Mouse (Mus musculus): ENCODE measurements around the gene AC129217.1. TPM values are rescaled to one million over a fixed set of nuclear protein-coding genes. Genes with fewer than 3 reads are reported as not detected.

The AC129217.1 gene
- polyA plus RNA-seq (2016; fragmentation: Nextera tagmentation; extraction: Ambion mirVana) = not detected in 2 replicates

- Histone ChIP-seq H3K27ac (no peak within 1 kb of the TSS), H3K9me3 (no peaks in the 10 kb centered on the region), H3K36me3 (replicated peaks) (peaks cover 100% of the 10 kb centered on the region), H3K4me1 (no peaks in the 10 kb centered on the region), H3K4me3 (no peak within 1 kb of the TSS), H3K27me3 (ENCODE audit: poor library complexity, severe bottlenecking) (no peaks in the 10 kb centered on the region)
- 96% methylated on average over 8 of the region's 8 CpGs for WGBS
- no peak for DNase-seq (ENCODE audit: extremely low spot score, low spot score)
These were observed at the start of gene AC129217.1 for GRCm38 (mm10) chr19:8829660-8830059. Gene AC129217.1, plus strand, starts transcription at chr19:8829773.

DNA sequence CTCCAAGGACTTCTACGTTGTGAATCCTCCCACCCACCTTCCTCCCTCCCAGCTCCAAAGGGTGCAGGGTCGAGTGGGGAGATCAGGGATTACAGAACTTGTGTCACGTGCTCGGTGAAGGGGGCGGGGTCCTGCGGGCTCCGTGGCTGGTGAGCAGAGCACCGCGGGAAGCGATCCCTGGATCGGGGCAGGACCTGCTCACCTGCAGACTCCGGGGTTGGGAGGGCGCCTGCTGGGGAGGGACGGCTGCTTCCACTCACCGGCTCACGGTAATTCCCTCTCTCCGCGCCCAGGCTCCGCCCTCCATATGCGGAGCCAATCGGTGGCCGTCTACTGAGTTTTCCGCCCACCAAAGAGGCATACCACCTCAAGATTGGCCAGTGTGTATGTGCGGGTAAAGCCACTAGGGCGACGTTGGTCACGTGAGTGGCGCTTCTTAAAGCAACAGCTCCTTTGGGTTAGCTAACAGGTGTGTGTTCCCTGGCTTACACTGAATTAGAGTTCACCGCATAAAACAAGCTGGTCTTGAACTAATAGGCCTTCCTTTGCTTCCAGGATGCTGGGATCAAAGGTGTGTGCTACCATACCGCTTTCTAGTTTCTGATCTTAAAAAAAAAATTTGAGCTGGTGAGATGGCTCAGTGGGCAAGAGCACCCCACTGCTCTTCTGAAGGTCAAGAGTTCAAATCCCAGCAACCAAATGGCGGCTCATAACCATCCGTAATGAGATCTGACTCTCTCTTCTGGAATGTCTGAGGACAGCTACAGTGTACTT, 43.4 kb upstream of the AC129217.1 start, which contains the start of gene Taf6l:
Gene Taf6l (minus strand): TSS at position 410 of the 774 bp plus-strand sequence.
- no peaks in the 10 kb centered on the region for H3K27me3 ChIP-seq (ENCODE audit: poor library complexity, severe bottlenecking)
- H3K27ac ChIP-seq = peak within 1 kb of the TSS; percentile 89
- H3K36me3 ChIP-seq (replicated peaks) = peaks cover 43% of the 10 kb centered on the region
- 1% methylated on average over 32 of the region's 32 CpGs for WGBS
- H3K4me3 ChIP-seq = peak within 1 kb of the TSS; percentile 73
- no peaks in the 10 kb centered on the region for H3K9me3 ChIP-seq
- DNase-seq (ENCODE audit: extremely low spot score, low spot score) = peak; percentile 90
- H3K4me1 ChIP-seq = peaks cover 25% of the 10 kb centered on the region

DNA sequence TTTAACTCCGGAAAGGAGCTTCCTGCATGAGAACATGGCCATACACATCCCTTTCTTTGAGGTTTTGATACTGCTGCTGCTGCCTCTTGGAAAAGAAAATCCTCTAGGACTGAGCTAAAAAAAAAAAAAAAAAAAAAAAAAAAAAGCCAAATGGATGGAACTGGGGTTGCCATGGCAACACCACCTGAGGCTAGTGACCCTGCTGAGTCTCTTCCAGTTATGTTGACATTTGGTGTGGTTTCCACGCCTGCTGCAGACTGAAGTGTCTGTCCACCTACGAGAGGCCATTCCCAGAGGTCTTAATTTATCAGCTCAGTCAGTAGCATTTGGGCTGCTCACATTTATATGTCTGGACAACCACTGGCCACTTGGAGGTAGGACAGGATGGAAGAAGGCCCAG, 41.1 kb upstream of the AC129217.1 start:
- Histone ChIP-seq H3K27ac (peak overlapping the region; percentile 40; the same call in 1 of the 2 replicates), H3K4me1 (peaks cover 25% of the 10 kb centered on the region), H3K4me3 (no peak overlapping the region), H3K9me3 (no peaks in the 10 kb centered on the region), H3K36me3 (replicated peaks) (peaks cover 40% of the 10 kb centered on the region), H3K27me3 (ENCODE audit: poor library complexity, severe bottlenecking) (no peaks in the 10 kb centered on the region)
- WGBS = 21% methylated on average over 3 of the region's 3 CpGs
- peak; percentile 21 for DNase-seq (ENCODE audit: extremely low spot score, low spot score)

GRCm38 (mm10) chr19:8789171-8789570, 40.4 kb upstream of the AC129217.1 start:
- peaks cover 40% of the 10 kb centered on the region for H3K36me3 ChIP-seq (replicated peaks)
- no peak for DNase-seq (ENCODE audit: extremely low spot score, low spot score)
- peak overlapping the region; percentile 40; the same call in 1 of the 2 replicates for H3K27ac ChIP-seq
- 61% methylated on average over 1 of the region's 1 CpGs for WGBS
- H3K4me1 ChIP-seq = peaks cover 25% of the 10 kb centered on the region
- H3K27me3 ChIP-seq (ENCODE audit: poor library complexity, severe bottlenecking) = no peaks in the 10 kb centered on the region
- H3K9me3 ChIP-seq = no peaks in the 10 kb centered on the region
- H3K4me3 ChIP-seq = no peak overlapping the region

GRCm38 (mm10) chr19:8790171-8790570, 39.4 kb upstream of the AC129217.1 start:
- no peak overlapping the region for H3K27ac ChIP-seq
- H3K4me1 ChIP-seq = peaks cover 22% of the 10 kb centered on the region
- H3K27me3 ChIP-seq (ENCODE audit: poor library complexity, severe bottlenecking) = no peaks in the 10 kb centered on the region
- no peak for DNase-seq (ENCODE audit: extremely low spot score, low spot score)
- H3K9me3 ChIP-seq = no peaks in the 10 kb centered on the region
- no peak overlapping the region for H3K4me3 ChIP-seq
- peaks cover 44% of the 10 kb centered on the region for H3K36me3 ChIP-seq (replicated peaks)
- 88% methylated on average over 7 of the region's 7 CpGs for WGBS

DNA sequence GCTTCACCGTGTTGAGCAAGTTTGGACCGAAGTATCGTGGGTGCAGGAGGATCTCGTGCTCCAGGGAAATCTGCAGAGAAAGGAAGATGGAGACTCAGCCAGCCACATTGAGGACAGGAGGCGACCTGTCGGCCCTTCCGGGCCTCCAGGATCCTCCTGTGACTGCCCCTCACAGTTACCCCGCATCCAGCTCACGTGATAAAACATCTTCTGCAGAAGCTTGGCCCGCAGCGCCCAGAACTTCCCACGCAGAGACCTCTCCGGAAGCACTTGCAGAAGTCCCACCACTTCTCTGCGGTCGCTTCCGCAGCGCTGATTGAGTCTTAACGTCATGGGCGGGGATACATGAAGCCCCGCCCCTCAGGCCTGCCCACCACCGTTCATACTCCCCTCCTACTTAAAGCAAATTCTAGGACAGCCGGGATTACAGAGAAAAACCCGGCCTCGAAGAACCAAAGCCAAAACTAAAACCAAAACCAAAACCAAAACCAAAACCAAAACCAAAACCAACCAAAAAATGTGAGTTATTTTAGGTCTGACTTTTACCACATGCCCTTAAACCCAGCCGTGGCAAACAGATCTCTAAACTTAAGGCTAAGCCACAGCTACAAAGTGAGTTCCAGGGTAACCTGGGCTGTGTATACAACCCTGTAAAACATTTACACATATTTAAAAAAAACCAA, 31.2 kb upstream of the AC129217.1 start, which contains the start of gene Polr2g:
Gene Polr2g (minus strand): TSS at position 314 of the 683 bp plus-strand sequence.
- Histone ChIP-seq H3K4me1 (peaks cover 27% of the 10 kb centered on the region), H3K4me3 (peak within 1 kb of the TSS; percentile 76), H3K27ac (peak within 1 kb of the TSS; percentile 87), H3K9me3 (no peaks in the 10 kb centered on the region), H3K27me3 (ENCODE audit: poor library complexity, severe bottlenecking) (no peaks in the 10 kb centered on the region), H3K36me3 (replicated peaks) (peaks cover 35% of the 10 kb centered on the region)
- peak; percentile 85 for DNase-seq (ENCODE audit: extremely low spot score, low spot score)
- WGBS = 2% methylated on average over 25 of the region's 25 CpGs

GRCm38 (mm10) chr19:8798947-8799315, 30.6 kb upstream of the AC129217.1 start:
- DNase-seq (ENCODE audit: extremely low spot score, low spot score) = no peak
- Histone ChIP-seq H3K36me3 (replicated peaks) (peaks cover 35% of the 10 kb centered on the region), H3K4me3 (peak overlapping the region; percentile 76), H3K4me1 (peaks cover 32% of the 10 kb centered on the region), H3K27ac (no peak overlapping the region), H3K27me3 (ENCODE audit: poor library complexity, severe bottlenecking) (no peaks in the 10 kb centered on the region), H3K9me3 (no peaks in the 10 kb centered on the region)

- WGBS = under 1% methylated on average over 30 of the region's 30 CpGs
- Histone ChIP-seq H3K4me3 (peak within 1 kb of the TSS; percentile 65), H3K4me1 (peaks cover 28% of the 10 kb centered on the region), H3K27ac (peak within 1 kb of the TSS; percentile 90), H3K9me3 (no peaks in the 10 kb centered on the region), H3K27me3 (ENCODE audit: poor library complexity, severe bottlenecking) (no peaks in the 10 kb centered on the region), H3K36me3 (replicated peaks) (peaks cover 42% of the 10 kb centered on the region)
- DNase-seq (ENCODE audit: extremely low spot score, low spot score) = peak; percentile 96
These were observed 27.3 kb upstream of the AC129217.1 start, which contains the start of gene Zbtb3 for GRCm38 (mm10) chr19:8802130-8802821. Gene Zbtb3, plus strand, starts transcription at chr19:8802555.

DNA sequence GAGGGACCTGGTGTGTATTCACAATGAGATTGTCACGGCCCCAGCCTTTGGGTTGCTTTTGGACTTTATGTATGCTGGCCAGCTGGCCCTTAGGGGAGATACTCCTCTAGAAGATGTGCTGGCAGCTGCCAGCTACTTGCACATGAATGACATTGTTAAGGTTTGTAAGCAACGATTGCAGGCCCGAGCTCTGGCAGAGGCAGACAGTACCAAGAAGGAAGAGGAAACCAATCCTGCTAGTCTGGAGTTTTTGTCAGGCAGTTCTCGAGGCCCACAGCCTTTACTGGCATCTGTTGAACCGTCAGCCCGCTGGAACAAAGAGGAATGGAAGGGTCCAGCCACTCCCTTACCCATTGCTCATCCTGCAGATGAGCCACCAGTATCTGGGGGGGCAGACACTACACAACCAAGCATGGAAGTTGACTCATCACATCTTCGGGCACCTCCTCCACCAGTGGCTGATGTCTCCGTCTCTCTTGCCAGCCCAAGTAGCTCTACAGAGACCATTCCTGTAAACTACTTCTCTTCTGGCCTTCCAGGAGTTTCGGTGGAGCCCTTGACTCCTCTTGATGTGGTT, 26.3 kb upstream of the AC129217.1 start:
- peak overlapping the region; percentile 90 for H3K27ac ChIP-seq
- H3K9me3 ChIP-seq = no peaks in the 10 kb centered on the region

GRCm38 (mm10) chr19:8803879-8804660, 25.5 kb upstream of the AC129217.1 start:
- H3K27me3 ChIP-seq (ENCODE audit: poor library complexity, severe bottlenecking) = no peaks in the 10 kb centered on the region
- no peak for DNase-seq (ENCODE audit: extremely low spot score, low spot score)
- WGBS = 90% methylated on average over 11 of the region's 11 CpGs
- H3K9me3 ChIP-seq = no peaks in the 10 kb centered on the region
- H3K36me3 ChIP-seq (replicated peaks) = peaks cover 59% of the 10 kb centered on the region
- H3K4me1 ChIP-seq = peaks cover 21% of the 10 kb centered on the region
- peak overlapping the region; percentile 65; the same call in 1 of the 2 replicates for H3K4me3 ChIP-seq
- H3K27ac ChIP-seq = 0 out of 2 replicates have a peak overlapping the region, but pooled peaks have one; percentile 90

More for the DNA sequence above, 26.3 kb upstream of the AC129217.1 start:
- 94% methylated on average over 9 of the region's 9 CpGs for WGBS
- Histone ChIP-seq H3K27me3 (ENCODE audit: poor library complexity, severe bottlenecking) (no peaks in the 10 kb centered on the region), H3K4me3 (peak overlapping the region; percentile 65), H3K36me3 (replicated peaks) (peaks cover 52% of the 10 kb centered on the region), H3K4me1 (peaks cover 21% of the 10 kb centered on the region)
- DNase-seq (ENCODE audit: extremely low spot score, low spot score) = no peak

GRCm38 (mm10) chr19:8806810-8807209, 22.8 kb upstream of the AC129217.1 start:
- Histone ChIP-seq H3K36me3 (replicated peaks) (peaks cover 86% of the 10 kb centered on the region), H3K27me3 (ENCODE audit: poor library complexity, severe bottlenecking) (no peaks in the 10 kb centered on the region), H3K4me3 (no peak overlapping the region), H3K4me1 (peaks cover 17% of the 10 kb centered on the region), H3K27ac (no peak overlapping the region), H3K9me3 (no peaks in the 10 kb centered on the region)
- DNase-seq (ENCODE audit: extremely low spot score, low spot score) = no peak
- 96% methylated on average over 5 of the region's 5 CpGs for WGBS

Data from forebrain, embryonic 10.5 days (tissue).